Mouse (Mus musculus) lung, embryonic 16.5 days (tissue): ENCODE data around the gene Ccdc113. TPM values are rescaled to one million over a fixed set of nuclear protein-coding genes. Genes with fewer than 3 reads are reported as not detected.

ENCODE experiments used
- ATAC-seq: fragments of 200-750 bp; cut with Nextera tagmentation; 2 replicates; pipeline ENCODE4 v1.8.0; 2017; ENCODE audit warnings: low read depth, mild to moderate bottlenecking, moderate library complexity
- H3K27ac ChIP-seq: fragments of 300-500 bp; sonication (generic); 2 replicates; pipeline ENCODE4 v1.5.1; 2014; ENCODE audit warnings: mild to moderate bottlenecking, control low read depth, low read length
- H3K27me3 ChIP-seq: fragments of 300-500 bp; sonication (generic); 2 replicates; pipeline ENCODE4 v1.6.1; 2014; ENCODE audit warnings: low read depth, low read length, mixed read lengths; ENCODE audit not compliant: control insufficient read depth, insufficient read depth
- H3K36me3 ChIP-seq: fragments of 300-500 bp; sonication (generic); 2 replicates; pipeline ENCODE4 v1.6.1; 2014; ENCODE audit warnings: low read length; ENCODE audit not compliant: control insufficient read depth, insufficient read depth
- H3K4me1 ChIP-seq: fragments of 300-500 bp; sonication (generic); replicated peaks from 2 replicates; pipeline ENCODE4 v1.6.1; 2014; ENCODE audit warnings: low read length, mixed read lengths; ENCODE audit not compliant: control insufficient read depth, insufficient read depth
- H3K4me2 ChIP-seq: fragments of 300-500 bp; sonication (generic); 2 replicates; pipeline ENCODE4 v1.6.1; 2014; ENCODE audit warnings: low read depth, low read length, control low read depth
- H3K4me3 ChIP-seq: fragments of 300-500 bp; sonication (generic); 2 replicates; pipeline ENCODE4 v1.5.1; 2014; ENCODE audit warnings: mild to moderate bottlenecking, low read length, control low read depth
- H3K9ac ChIP-seq: fragments of 300-500 bp; sonication (generic); 2 replicates; pipeline ENCODE4 v1.6.1; 2014; ENCODE audit warnings: low read length, control low read depth
- H3K9me3 ChIP-seq: fragments of 300-500 bp; sonication (generic); 2 replicates; pipeline ENCODE4 v1.6.1; 2016; ENCODE audit warnings: low read length; ENCODE audit not compliant: control insufficient read depth
- WGBS: fragments of 180-500 bp; shearing (Covaris S2); extraction: QIAGEN DNeasy Blood & Tissue Kit; methylation state at CpG from one replicate; pipeline ENCODE4 v1.1.7; 2014; 5-methylcytosine and 5-hydroxymethylcytosine counted together
- polyA plus RNA-seq: library from polyadenylated mRNA; unstranded; fragments of >200 nt; fragmentation: Nextera tagmentation; extraction: Ambion mirVana; gene quantifications from 2 replicates; pipeline ENCODE4 v1.2.1, GENCODE M21; 2015

The Ccdc113 gene
- polyA plus RNA-seq, 1 experiment from 2014 or later, result 6.3 TPM

GRCm38 (mm10) chr8:95499266-95500064, 34.4 kb upstream of the Ccdc113 start:
- H3K9ac ChIP-seq, result no peak overlapping the region
- whole genome bisulfite sequencing, result 60% methylated on average over 4 of the region's 4 CpGs

DNA sequence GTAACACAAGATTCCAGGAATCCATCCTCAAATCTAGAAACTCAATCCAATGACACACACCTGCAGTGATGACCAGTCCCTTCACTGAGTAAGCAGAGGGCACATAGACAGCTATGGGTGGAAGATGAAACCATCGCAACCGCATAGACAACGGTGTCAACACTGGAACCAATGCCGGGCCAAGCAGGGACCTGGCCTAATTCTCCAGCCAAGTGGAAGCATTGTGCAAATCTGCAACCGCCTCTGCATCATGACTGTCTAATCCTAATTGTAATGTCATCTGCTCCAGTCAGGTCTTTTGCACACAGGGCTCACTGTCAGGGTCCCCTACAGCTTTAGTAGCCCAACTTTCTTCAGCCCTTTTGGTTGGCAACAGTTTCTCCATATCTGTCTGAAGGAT, 33.4 kb upstream of the Ccdc113 start:
- H3K4me3 ChIP-seq, result no peak overlapping the region
- no peak overlapping the region for H3K4me2 ChIP-seq
- H3K9me3 ChIP-seq, result no peaks in the 10 kb centered on the region
- 91% methylated on average over 5 of the region's 5 CpGs for WGBS
- peaks cover 3% of the 10 kb centered on the region; the same call in 1 of the 2 replicates for H3K4me1 ChIP-seq
- no peak for ATAC-seq
- no peak overlapping the region for H3K9ac ChIP-seq
- H3K27ac ChIP-seq, result no peak overlapping the region
- no peaks in the 10 kb centered on the region for H3K36me3 ChIP-seq
- no peaks in the 10 kb centered on the region; the same call in 1 of the 2 replicates for H3K27me3 ChIP-seq

More at GRCm38 (mm10) chr8:95499266-95500064, 34.4 kb upstream of the Ccdc113 start:
- ATAC-seq, result no peak
- H3K9me3 ChIP-seq, result no peaks in the 10 kb centered on the region
- H3K4me1 ChIP-seq, result peaks cover 3% of the 10 kb centered on the region; the same call in 1 of the 2 replicates
- H3K27ac ChIP-seq, result no peak overlapping the region
- H3K27me3 ChIP-seq, result no peaks in the 10 kb centered on the region; the same call in 1 of the 2 replicates
- no peak overlapping the region for H3K4me2 ChIP-seq
- H3K36me3 ChIP-seq, result no peaks in the 10 kb centered on the region
- no peak overlapping the region for H3K4me3 ChIP-seq

GRCm38 (mm10) chr8:95502431-95502830, 31.5 kb upstream of the Ccdc113 start:
- WGBS, result 73% methylated on average over 7 of the region's 7 CpGs
- ATAC-seq, result no peak

GRCm38 (mm10) chr8:95504835-95505234, 29.1 kb upstream of the Ccdc113 start:
- Histone ChIP-seq H3K27ac (no peak overlapping the region), H3K9me3 (peaks cover 3% of the 10 kb centered on the region), H3K4me1 (no peaks in the 10 kb centered on the region), H3K4me3 (no peak overlapping the region), H3K27me3 (no peaks in the 10 kb centered on the region), H3K36me3 (no peaks in the 10 kb centered on the region), H3K9ac (no peak overlapping the region), H3K4me2 (no peak overlapping the region)
- no peak for ATAC-seq
- 74% methylated on average over 5 of the region's 5 CpGs for WGBS

More at GRCm38 (mm10) chr8:95502431-95502830, 31.5 kb upstream of the Ccdc113 start:
- H3K4me1 ChIP-seq, result no peaks in the 10 kb centered on the region
- no peaks in the 10 kb centered on the region; the same call in 1 of the 2 replicates for H3K27me3 ChIP-seq
- H3K27ac ChIP-seq, result no peak overlapping the region
- no peak overlapping the region for H3K9ac ChIP-seq
- H3K4me3 ChIP-seq, result no peak overlapping the region
- peaks cover 3% of the 10 kb centered on the region for H3K9me3 ChIP-seq
- no peaks in the 10 kb centered on the region for H3K36me3 ChIP-seq
- no peak overlapping the region for H3K4me2 ChIP-seq

GRCm38 (mm10) chr8:95505606-95506005, 28.3 kb upstream of the Ccdc113 start:
- H3K27ac ChIP-seq, result no peak overlapping the region
- WGBS, result 70% methylated on average over 3 of the region's 3 CpGs
- H3K27me3 ChIP-seq, result no peaks in the 10 kb centered on the region

DNA sequence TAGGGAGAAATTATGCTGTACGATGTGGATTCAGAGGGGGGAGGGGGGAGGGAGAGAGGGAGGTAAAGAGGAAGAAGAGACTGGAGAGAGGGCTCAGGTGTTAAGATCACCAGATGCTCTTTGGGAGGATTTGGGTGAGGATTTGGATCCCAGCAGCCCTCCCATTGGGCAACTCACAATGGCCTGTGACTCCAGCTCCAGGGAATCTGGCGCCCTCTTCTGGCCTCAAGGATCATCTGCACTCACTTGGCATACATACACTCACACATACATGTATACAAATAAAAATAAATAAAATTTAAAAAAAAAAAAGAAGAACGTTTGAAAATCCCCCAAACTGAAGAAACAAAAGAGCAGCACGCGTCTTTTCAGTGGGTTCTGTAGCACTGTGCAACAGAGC, 27.6 kb upstream of the Ccdc113 start:
- H3K9ac ChIP-seq, result no peak overlapping the region
- no peak overlapping the region for H3K4me3 ChIP-seq
- 71% methylated on average over 5 of the region's 5 CpGs for WGBS
- no peaks in the 10 kb centered on the region for H3K27me3 ChIP-seq
- H3K27ac ChIP-seq, result no peak overlapping the region
- ATAC-seq, result no peak
- H3K9me3 ChIP-seq, result peaks cover 3% of the 10 kb centered on the region
- H3K4me1 ChIP-seq, result no peaks in the 10 kb centered on the region
- H3K36me3 ChIP-seq, result no peaks in the 10 kb centered on the region
- no peak overlapping the region for H3K4me2 ChIP-seq

More at GRCm38 (mm10) chr8:95505606-95506005, 28.3 kb upstream of the Ccdc113 start:
- H3K36me3 ChIP-seq, result no peaks in the 10 kb centered on the region
- H3K4me2 ChIP-seq, result no peak overlapping the region
- H3K9ac ChIP-seq, result no peak overlapping the region
- no peaks in the 10 kb centered on the region for H3K4me1 ChIP-seq
- ATAC-seq, result no peak
- H3K4me3 ChIP-seq, result no peak overlapping the region
- peaks cover 3% of the 10 kb centered on the region for H3K9me3 ChIP-seq

- no peaks in the 10 kb centered on the region for H3K9me3 ChIP-seq
- no peak overlapping the region for H3K27ac ChIP-seq
- H3K4me1 ChIP-seq, result no peaks in the 10 kb centered on the region
- H3K27me3 ChIP-seq, result no peaks in the 10 kb centered on the region
- WGBS, result 49% methylated on average over 4 of the region's 4 CpGs
- ATAC-seq, result no peak
- no peak overlapping the region for H3K9ac ChIP-seq
- H3K4me2 ChIP-seq, result no peak overlapping the region
- H3K36me3 ChIP-seq, result no peaks in the 10 kb centered on the region
- H3K4me3 ChIP-seq, result no peak overlapping the region
These were observed 21.6 kb upstream of the Ccdc113 start for GRCm38 (mm10) chr8:95512257-95512656.

GRCm38 (mm10) chr8:95513219-95513618, 20.7 kb upstream of the Ccdc113 start:
- Histone ChIP-seq H3K4me3 (no peak overlapping the region), H3K4me2 (no peak overlapping the region), H3K27me3 (no peaks in the 10 kb centered on the region), H3K36me3 (no peaks in the 10 kb centered on the region), H3K9me3 (no peaks in the 10 kb centered on the region), H3K27ac (no peak overlapping the region), H3K4me1 (no peaks in the 10 kb centered on the region), H3K9ac (no peak overlapping the region)
- no peak for ATAC-seq
- 60% methylated on average over 4 of the region's 4 CpGs for WGBS

- H3K27ac ChIP-seq, result no peak overlapping the region
- 86% methylated on average over 6 of the region's 6 CpGs for WGBS
- no peak for ATAC-seq
- no peaks in the 10 kb centered on the region for H3K4me1 ChIP-seq
- H3K4me3 ChIP-seq, result no peak overlapping the region
- H3K36me3 ChIP-seq, result no peaks in the 10 kb centered on the region
- no peak overlapping the region for H3K4me2 ChIP-seq
- H3K9me3 ChIP-seq, result no peaks in the 10 kb centered on the region
- no peak overlapping the region for H3K9ac ChIP-seq
- no peaks in the 10 kb centered on the region for H3K27me3 ChIP-seq
These were observed 17.0 kb upstream of the Ccdc113 start for GRCm38 (mm10) chr8:95516928-95517327.
